Mouse (Mus musculus) midbrain, postnatal 0 days (tissue): ENCODE measurements around the gene Xirp1. TPM values are rescaled to one million over a fixed set of nuclear protein-coding genes. Genes with fewer than 3 reads are reported as not detected.

Source experiments
- ATAC-seq: fragments of 200-750 bp; cut with Nextera tagmentation; 2 replicates; pipeline ENCODE4 v1.8.0; 2017; ENCODE audit warnings: moderate number of reproducible peaks, mild to moderate bottlenecking, moderate TSS enrichment, moderate library complexity; ENCODE audit not compliant: low FRiP score
- DNase-seq: peaks from one replicate; pipeline ENCODE4 v3.0.0-alpha.2; 2015; ENCODE audit warnings: low spot score
- H3K27ac ChIP-seq: fragments of 300-500 bp; sonication (generic); 2 replicates; pipeline ENCODE4 v1.5.1; 2014; ENCODE audit warnings: low read depth, mild to moderate bottlenecking, low read length, mixed read lengths
- H3K27me3 ChIP-seq: fragments of 300-500 bp; sonication (generic); 2 replicates; pipeline ENCODE4 v1.6.1; 2014; ENCODE audit warnings: low read length, control low read depth, mixed read lengths; ENCODE audit not compliant: insufficient read depth
- H3K36me3 ChIP-seq: fragments of 300-500 bp; sonication (generic); 2 replicates; pipeline ENCODE4 v1.6.1; 2014; ENCODE audit warnings: low read length, control low read depth, mixed read lengths; ENCODE audit not compliant: insufficient read depth
- H3K4me1 ChIP-seq: fragments of 300-500 bp; sonication (generic); 2 replicates; pipeline ENCODE4 v1.6.1; 2014; ENCODE audit warnings: mild to moderate bottlenecking, control low read depth, antibody characterized with exemption, low read length, mixed read lengths; ENCODE audit not compliant: insufficient read depth
- H3K4me2 ChIP-seq: fragments of 300-500 bp; sonication (generic); 2 replicates; pipeline ENCODE4 v1.6.1; 2014; ENCODE audit warnings: low read depth, mild to moderate bottlenecking, low read length, mixed read lengths; ENCODE audit not compliant: poor library complexity, severe bottlenecking
- H3K4me3 ChIP-seq: fragments of 300-500 bp; sonication (generic); 2 replicates; pipeline ENCODE4 v1.5.1; 2014; ENCODE audit warnings: low read depth, mild to moderate bottlenecking, low read length, moderate library complexity
- H3K9ac ChIP-seq: fragments of 300-500 bp; sonication (generic); replicated peaks from 2 replicates; pipeline ENCODE4 v1.6.1; 2014; ENCODE audit warnings: mild to moderate bottlenecking, low read length, moderate library complexity, mixed read lengths; ENCODE audit not compliant: poor library complexity, severe bottlenecking
- H3K9me3 ChIP-seq: fragments of 300-500 bp; sonication (generic); 2 replicates; pipeline ENCODE4 v1.6.1; 2016; ENCODE audit warnings: low read length, control low read depth
- CTCF ChIP-seq: IDR thresholded peaks from 2 replicates; pipeline ENCODE4 v1.5.1; 2016; ENCODE audit warnings: antibody characterized with exemption, mild to moderate bottlenecking
- WGBS: fragments of 180-500 bp; shearing (Covaris S2); extraction: QIAGEN DNeasy Blood & Tissue Kit; methylation state at CpG from one replicate; pipeline ENCODE4 v1.1.7; 2014; 5-methylcytosine and 5-hydroxymethylcytosine counted together
- polyA plus RNA-seq: library from polyadenylated mRNA; unstranded; fragments of >200 nt; fragmentation: Nextera tagmentation; extraction: Ambion mirVana; gene quantifications from 2 replicates; pipeline ENCODE4 v1.2.1, GENCODE M21; 2015
- total RNA-seq: library from RNA; depleted of rRNA; stranded (reverse); fragments of >200 nt; gene quantifications from 2 replicates; pipeline ENCODE4 v1.2.3, GENCODE M21; 2014

Xirp1 gene
- total and polyA plus RNA-seq, 2 experiments from 2014 or later, result 0.05 TPM; not detected in 1

- DNase-seq (no peak), ATAC-seq (no peak)
- Histone ChIP-seq H3K36me3 (no peaks in the 10 kb centered on the region), H3K9ac (no peak overlapping the region), H3K27me3 (peaks cover 7% of the 10 kb centered on the region), H3K27ac (no peak overlapping the region), H3K9me3 (no peaks in the 10 kb centered on the region), H3K4me2 (no peak overlapping the region), H3K4me3 (no peak overlapping the region), H3K4me1 (peaks cover 16% of the 10 kb centered on the region; the same call in 1 of the 2 replicates)
- TF ChIP-seq CTCF, result no peak
- 88% methylated on average over 6 of the region's 6 CpGs for WGBS
Observed at GRCm38 (mm10) chr9:119978811-119979441, 44.5 kb downstream of the Xirp1 start.

GRCm38 (mm10) chr9:119978151-119978810 lies 45.1 kb downstream of the Xirp1 start:
- Histone ChIP-seq H3K9ac (no peak overlapping the region), H3K9me3 (no peaks in the 10 kb centered on the region), H3K4me1 (peaks cover 16% of the 10 kb centered on the region; the same call in 1 of the 2 replicates), H3K27ac (no peak overlapping the region), H3K4me3 (no peak overlapping the region), H3K27me3 (peaks cover 5% of the 10 kb centered on the region), H3K4me2 (no peak overlapping the region), H3K36me3 (peaks cover under 1% of the 10 kb centered on the region; the same call in 1 of the 2 replicates)
- no peak for TF ChIP-seq CTCF
- WGBS, result 61% methylated on average over 9 of the region's 9 CpGs
- DNase-seq (no peak), ATAC-seq (no peak)

- H3K4me2 ChIP-seq, result no peak overlapping the region
- H3K9me3 ChIP-seq, result no peaks in the 10 kb centered on the region
- no peaks in the 10 kb centered on the region for H3K27me3 ChIP-seq
- DNase-seq, result peak; percentile 49
- H3K36me3 ChIP-seq, result peaks cover 3% of the 10 kb centered on the region; the same call in 1 of the 2 replicates
- H3K27ac ChIP-seq, result no peak overlapping the region
- ATAC-seq, result no peak
- no peak overlapping the region for H3K4me3 ChIP-seq
- 30% methylated on average over 5 of the region's 5 CpGs for WGBS
- H3K9ac ChIP-seq, result no peak overlapping the region
- TF ChIP-seq CTCF, result no peak
- H3K4me1 ChIP-seq, result 0 out of 2 replicates have a peak, but pooled peaks cover 11% of the 10 kb centered on the region
Observed at GRCm38 (mm10) chr9:119977557-119978060, 45.8 kb downstream of the Xirp1 start.

GRCm38 (mm10) chr9:119976704-119977556 lies 46.5 kb downstream of the Xirp1 start:
- no peak overlapping the region for H3K9ac ChIP-seq
- DNase-seq (no peak), ATAC-seq (no peak)
- no peak for TF ChIP-seq CTCF
- H3K9me3 ChIP-seq, result no peaks in the 10 kb centered on the region
- H3K36me3 ChIP-seq, result peaks cover 3% of the 10 kb centered on the region; the same call in 1 of the 2 replicates
- no peaks in the 10 kb centered on the region for H3K27me3 ChIP-seq
- 0 out of 2 replicates have a peak, but pooled peaks cover 6% of the 10 kb centered on the region for H3K4me1 ChIP-seq
- no peak overlapping the region for H3K4me2 ChIP-seq
- no peak overlapping the region for H3K27ac ChIP-seq
- 65% methylated on average over 17 of the region's 17 CpGs for WGBS
- H3K4me3 ChIP-seq, result no peak overlapping the region

- TF ChIP-seq CTCF, result no peak
- Histone ChIP-seq H3K9ac (no peak overlapping the region), H3K4me2 (no peak overlapping the region), H3K27me3 (no peaks in the 10 kb centered on the region), H3K9me3 (no peaks in the 10 kb centered on the region), H3K27ac (no peak overlapping the region), H3K4me1 (no peaks in the 10 kb centered on the region), H3K4me3 (no peak overlapping the region), H3K36me3 (peaks cover 3% of the 10 kb centered on the region; the same call in 1 of the 2 replicates)
- DNase-seq (no peak), ATAC-seq (no peak)
- WGBS, result 95% methylated on average over 4 of the region's 4 CpGs
Observed at GRCm38 (mm10) chr9:119975286-119975685, 48.1 kb downstream of the Xirp1 start.
